Mouse (Mus musculus): ENCODE measurements around the gene Snrpd2. TPM values are rescaled to one million over a fixed set of nuclear protein-coding genes. Genes with fewer than 3 reads are reported as not detected.
"Not testable (repeated sequence)": the region's sequence is repeated elsewhere in the genome, so short reads cannot be mapped to it uniquely, and the experiment has no call there.

Snrpd2 gene
- polyA plus RNA-seq, 2 experiments: 143 to 151 TPM

DNA sequence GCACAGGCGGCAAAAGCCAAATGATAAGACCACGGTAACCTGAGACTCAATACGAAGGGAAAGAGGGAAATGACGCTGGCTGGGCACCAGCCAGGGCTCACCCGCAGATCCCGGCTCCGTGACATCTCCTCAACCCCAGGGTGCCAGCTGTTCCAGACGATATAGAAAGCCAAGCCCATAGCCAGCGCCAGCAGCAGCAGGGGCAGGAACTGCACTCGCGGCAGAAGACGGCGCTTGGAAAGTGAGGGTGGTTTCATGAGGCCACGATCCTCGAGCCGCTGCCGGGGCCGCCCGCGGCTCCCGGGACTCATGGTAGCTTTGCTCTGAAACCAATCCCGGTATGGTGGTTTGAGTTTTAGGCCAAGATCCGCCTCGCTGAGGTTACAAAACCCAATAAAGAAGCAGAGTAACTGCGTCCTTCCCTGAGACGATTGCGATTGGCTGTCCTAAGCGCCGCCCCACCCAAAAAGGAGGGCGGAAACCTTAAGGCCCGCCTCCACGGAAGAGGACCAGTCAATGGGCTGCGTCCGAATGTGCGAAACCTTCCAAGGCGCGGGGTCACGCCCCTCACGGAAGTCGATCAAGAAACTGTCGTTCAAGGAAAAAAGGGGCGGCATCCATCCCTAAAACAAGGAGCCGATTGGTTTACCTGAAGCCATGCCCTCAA, 514 bp upstream of the Snrpd2 start, which contains the start of gene Qpctl:
Gene Qpctl, minus strand, starts transcription at position 417 of the 667 bp plus-strand sequence.
- H3K9me3 ChIP-seq (ENCODE audit: control insufficient read depth, low read length): no peaks in the 10 kb centered on the region
- peak; percentile 99 for DNase-seq (ENCODE audit: low spot score)
- TF ChIP-seq POLR2A (IDR thresholded peaks at IDR 0.05; ENCODE audit: borderline replicate concordance, extremely low read depth, insufficient read depth, insufficient read length): peak; percentile 53; the same call in 1 of the 2 replicates
- peak within 1 kb of the TSS; percentile 10; the same call in 1 of the 2 replicates for H3K27ac ChIP-seq (replicated peaks; ENCODE audit: low read depth, low read length)
- H3K27me3 ChIP-seq (ENCODE audit: control insufficient read depth, insufficient read depth, low read length): no peaks in the 10 kb centered on the region
- H3K4me1 ChIP-seq (ENCODE audit: control insufficient read depth, insufficient read depth, low read length): peaks cover 13% of the 10 kb centered on the region
- ATAC-seq (ENCODE audit: low FRiP score, low read depth): peak; percentile 99
- peak within 1 kb of the TSS; percentile 70 for H3K4me2 ChIP-seq (replicated peaks; ENCODE audit: low read depth, low read length, severe bottlenecking)
- H3K4me3 ChIP-seq (replicated peaks; ENCODE audit: low read length): peak within 1 kb of the TSS; percentile 64
- peak within 1 kb of the TSS; percentile 62 for H3K9ac ChIP-seq (ENCODE audit: low read depth, low read length, severe bottlenecking)
- peaks cover 33% of the 10 kb centered on the region for H3K36me3 ChIP-seq (ENCODE audit: control insufficient read depth, insufficient read depth, low read length)
- WGBS: under 1% methylated on average over 43 of the region's 43 CpGs

GRCm38 (mm10) chr7:19151121-19151520, 1.6 kb downstream of the Snrpd2 start:
- not testable (repeated sequence) for H3K9me3 ChIP-seq (ENCODE audit: control insufficient read depth, low read length); H3K4me2 ChIP-seq (replicated peaks; ENCODE audit: low read depth, low read length, severe bottlenecking); ATAC-seq (ENCODE audit: low FRiP score, low read depth); DNase-seq (ENCODE audit: low spot score); H3K4me3 ChIP-seq (replicated peaks; ENCODE audit: low read length); H3K9ac ChIP-seq (ENCODE audit: low read depth, low read length, severe bottlenecking); H3K27ac ChIP-seq (replicated peaks; ENCODE audit: low read depth, low read length); H3K27me3 ChIP-seq (ENCODE audit: control insufficient read depth, insufficient read depth, low read length)
- WGBS: 91% methylated on average over 10 of the region's 10 CpGs
- peaks cover 13% of the 10 kb centered on the region for H3K4me1 ChIP-seq (ENCODE audit: control insufficient read depth, insufficient read depth, low read length)
- H3K36me3 ChIP-seq (ENCODE audit: control insufficient read depth, insufficient read depth, low read length): peaks cover 42% of the 10 kb centered on the region

- H3K4me2 ChIP-seq (replicated peaks; ENCODE audit: low read depth, low read length, severe bottlenecking): no peak overlapping the region
- H3K36me3 ChIP-seq (ENCODE audit: control insufficient read depth, insufficient read depth, low read length): peaks cover 34% of the 10 kb centered on the region
- TF ChIP-seq POLR2A (IDR thresholded peaks at IDR 0.05; ENCODE audit: borderline replicate concordance, extremely low read depth, insufficient read depth, insufficient read length): no peak
- no peak for ATAC-seq (ENCODE audit: low FRiP score, low read depth)
- WGBS: 82% methylated on average over 8 of the region's 8 CpGs
- no peak overlapping the region for H3K27ac ChIP-seq (replicated peaks; ENCODE audit: low read depth, low read length)
- no peaks in the 10 kb centered on the region for H3K9me3 ChIP-seq (ENCODE audit: control insufficient read depth, low read length)
- H3K4me1 ChIP-seq (ENCODE audit: control insufficient read depth, insufficient read depth, low read length): peaks cover 6% of the 10 kb centered on the region
- H3K9ac ChIP-seq (ENCODE audit: low read depth, low read length, severe bottlenecking): no peak overlapping the region
- DNase-seq (ENCODE audit: low spot score): no peak
- H3K4me3 ChIP-seq (replicated peaks; ENCODE audit: low read length): no peak overlapping the region
- peaks cover 13% of the 10 kb centered on the region for H3K27me3 ChIP-seq (ENCODE audit: control insufficient read depth, insufficient read depth, low read length)
These were observed 5.3 kb downstream of the Snrpd2 start for GRCm38 (mm10) chr7:19154796-19155195.

DNA sequence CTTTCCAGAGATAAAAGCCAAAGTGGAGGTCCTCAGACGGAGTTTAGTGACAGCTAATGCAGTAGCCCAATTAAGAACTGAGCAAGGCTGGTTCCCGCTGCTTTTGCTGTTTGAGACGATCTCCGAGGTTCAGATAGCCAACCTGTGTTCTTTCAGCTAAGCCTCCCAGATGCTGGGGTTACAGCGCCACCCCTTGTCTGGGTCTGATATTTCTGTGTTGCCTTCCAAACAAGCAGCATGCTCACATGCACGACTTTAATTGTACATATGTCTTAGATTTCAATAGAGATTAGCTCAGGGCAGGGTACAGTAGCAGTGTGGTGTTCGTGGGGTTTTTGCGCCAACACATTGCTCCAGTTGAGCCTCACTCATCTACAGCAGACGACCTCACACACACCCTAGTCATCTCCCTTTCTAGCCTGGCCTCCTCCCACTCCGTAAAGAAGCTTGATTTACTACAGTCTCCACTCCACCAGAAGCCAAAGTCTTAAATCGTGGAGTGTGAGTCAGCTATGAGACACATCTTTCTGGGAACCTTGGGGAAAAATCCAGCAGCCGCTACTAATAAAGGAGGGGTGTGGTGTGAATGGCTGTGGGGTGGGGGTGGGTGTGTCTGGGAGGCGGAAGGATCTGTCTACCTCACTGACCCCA, 6.4 kb downstream of the Snrpd2 start:
- no peak for ATAC-seq (ENCODE audit: low FRiP score, low read depth)
- no peak for TF ChIP-seq POLR2A (IDR thresholded peaks at IDR 0.05; ENCODE audit: borderline replicate concordance, extremely low read depth, insufficient read depth, insufficient read length)
- WGBS: 37% methylated on average over 13 of the region's 13 CpGs

GRCm38 (mm10) chr7:19157160-19157800, 7.8 kb downstream of the Snrpd2 start:
- H3K4me2 ChIP-seq (replicated peaks; ENCODE audit: low read depth, low read length, severe bottlenecking): peak overlapping the region; percentile 30
- peak; percentile 72 for ATAC-seq (ENCODE audit: low FRiP score, low read depth)
- H3K9me3 ChIP-seq (ENCODE audit: control insufficient read depth, low read length): no peaks in the 10 kb centered on the region
- H3K36me3 ChIP-seq (ENCODE audit: control insufficient read depth, insufficient read depth, low read length): peaks cover 24% of the 10 kb centered on the region
- TF ChIP-seq POLR2A (IDR thresholded peaks at IDR 0.05; ENCODE audit: borderline replicate concordance, extremely low read depth, insufficient read depth, insufficient read length): no peak
- H3K9ac ChIP-seq (ENCODE audit: low read depth, low read length, severe bottlenecking): no peak overlapping the region
- 6% methylated on average over 28 of the region's 30 CpGs for WGBS
- H3K4me3 ChIP-seq (replicated peaks; ENCODE audit: low read length): no peak overlapping the region
- peaks cover 2% of the 10 kb centered on the region for H3K4me1 ChIP-seq (ENCODE audit: control insufficient read depth, insufficient read depth, low read length)
- H3K27me3 ChIP-seq (ENCODE audit: control insufficient read depth, insufficient read depth, low read length): peaks cover 19% of the 10 kb centered on the region
- no peak overlapping the region for H3K27ac ChIP-seq (replicated peaks; ENCODE audit: low read depth, low read length)
- DNase-seq (ENCODE audit: low spot score): peak; percentile 76

More for the DNA sequence above, 6.4 kb downstream of the Snrpd2 start:
- Histone ChIP-seq H3K27ac (replicated peaks; ENCODE audit: low read depth, low read length) (no peak overlapping the region), H3K4me3 (replicated peaks; ENCODE audit: low read length) (no peak overlapping the region), H3K27me3 (ENCODE audit: control insufficient read depth, insufficient read depth, low read length) (peaks cover 19% of the 10 kb centered on the region), H3K4me1 (ENCODE audit: control insufficient read depth, insufficient read depth, low read length) (peaks cover 2% of the 10 kb centered on the region), H3K9me3 (ENCODE audit: control insufficient read depth, low read length) (no peaks in the 10 kb centered on the region), H3K9ac (ENCODE audit: low read depth, low read length, severe bottlenecking) (no peak overlapping the region), H3K4me2 (replicated peaks; ENCODE audit: low read depth, low read length, severe bottlenecking) (no peak overlapping the region), H3K36me3 (ENCODE audit: control insufficient read depth, insufficient read depth, low read length) (peaks cover 34% of the 10 kb centered on the region)
- no peak for DNase-seq (ENCODE audit: low spot score)
